Mouse (Mus musculus): Measurements from ENCODE around the gene Wdr89. TPM values are rescaled to one million over a fixed set of nuclear protein-coding genes. Genes with fewer than 3 reads are reported as not detected.

Wdr89 gene
- polyA plus RNA-seq, 1 experiment from 2014 or later, result 3.5 TPM

GRCm38 (mm10) chr12:75663646-75664515 is 5.5 kb downstream of the Wdr89 start:
- Histone ChIP-seq H3K9me3 (ENCODE audit: low read length) (no peaks in the 10 kb centered on the region), H3K4me3 (ENCODE audit: low read depth, low read length) (no peak overlapping the region), H3K4me1 (ENCODE audit: insufficient read depth, low read depth, low read length) (no peaks in the 10 kb centered on the region; the same call in 1 of the 2 replicates), H3K27me3 (replicated peaks; ENCODE audit: insufficient read depth, low read length) (no peaks in the 10 kb centered on the region), H3K9ac (replicated peaks; ENCODE audit: low read depth) (no peak overlapping the region), H3K36me3 (ENCODE audit: insufficient read depth, low read length) (no peaks in the 10 kb centered on the region), H3K27ac (ENCODE audit: low read length) (no peak overlapping the region), H3K4me2 (replicated peaks; ENCODE audit: low read depth, low read length) (no peak overlapping the region)
- no peak for TF ChIP-seq EP300 (IDR thresholded peaks at IDR 0.05)
- no peak for TF ChIP-seq CTCF (IDR thresholded peaks at IDR 0.05)
- DNase-seq (ENCODE audit: low spot score) (no peak), ATAC-seq (no peak)
- 69% methylated on average over 12 of the region's 13 CpGs for WGBS

GRCm38 (mm10) chr12:75662376-75662775 is 7.0 kb downstream of the Wdr89 start:
- no peak overlapping the region for H3K4me2 ChIP-seq (replicated peaks; ENCODE audit: low read depth, low read length)
- no peaks in the 10 kb centered on the region for H3K4me1 ChIP-seq (ENCODE audit: insufficient read depth, low read depth, low read length)
- no peaks in the 10 kb centered on the region for H3K27me3 ChIP-seq (replicated peaks; ENCODE audit: insufficient read depth, low read length)
- H3K4me3 ChIP-seq (ENCODE audit: low read depth, low read length), result no peak overlapping the region
- no peak for TF ChIP-seq EP300 (IDR thresholded peaks at IDR 0.05)
- no peaks in the 10 kb centered on the region for H3K9me3 ChIP-seq (ENCODE audit: low read length)
- ATAC-seq (no peak), DNase-seq (ENCODE audit: low spot score) (no peak)
- H3K9ac ChIP-seq (replicated peaks; ENCODE audit: low read depth), result no peak overlapping the region
- no peaks in the 10 kb centered on the region for H3K36me3 ChIP-seq (ENCODE audit: insufficient read depth, low read length)
- no peak overlapping the region for H3K27ac ChIP-seq (ENCODE audit: low read length)
- WGBS, result 90% methylated on average over 1 of the region's 1 CpGs

GRCm38 (mm10) chr12:75658403-75658802 is 10.9 kb downstream of the Wdr89 start:
- DNase-seq (ENCODE audit: low spot score) (no peak), ATAC-seq (no peak)
- WGBS, result 57% methylated on average over 6 of the region's 6 CpGs
- no peaks in the 10 kb centered on the region for H3K9me3 ChIP-seq (ENCODE audit: low read length)
- H3K27ac ChIP-seq (ENCODE audit: low read length), result no peak overlapping the region
- H3K9ac ChIP-seq (replicated peaks; ENCODE audit: low read depth), result no peak overlapping the region
- no peaks in the 10 kb centered on the region for H3K4me1 ChIP-seq (ENCODE audit: insufficient read depth, low read depth, low read length)
- H3K4me3 ChIP-seq (ENCODE audit: low read depth, low read length), result no peak overlapping the region
- H3K27me3 ChIP-seq (replicated peaks; ENCODE audit: insufficient read depth, low read length), result no peaks in the 10 kb centered on the region
- no peak overlapping the region for H3K4me2 ChIP-seq (replicated peaks; ENCODE audit: low read depth, low read length)
- H3K36me3 ChIP-seq (ENCODE audit: insufficient read depth, low read length), result no peaks in the 10 kb centered on the region
- no peak for TF ChIP-seq CTCF (IDR thresholded peaks at IDR 0.05)
- TF ChIP-seq EP300 (IDR thresholded peaks at IDR 0.05), result no peak

GRCm38 (mm10) chr12:75656580-75656979 is 12.8 kb downstream of the Wdr89 start:
- H3K36me3 ChIP-seq (ENCODE audit: insufficient read depth, low read length), result no peaks in the 10 kb centered on the region
- H3K9ac ChIP-seq (replicated peaks; ENCODE audit: low read depth), result no peak overlapping the region
- H3K9me3 ChIP-seq (ENCODE audit: low read length), result no peaks in the 10 kb centered on the region
- H3K4me1 ChIP-seq (ENCODE audit: insufficient read depth, low read depth, low read length), result no peaks in the 10 kb centered on the region
- no peak; the same call in 1 of the 2 replicates for ATAC-seq
- peak; percentile 54 for DNase-seq (ENCODE audit: low spot score)
- no peak overlapping the region for H3K27ac ChIP-seq (ENCODE audit: low read length)
- TF ChIP-seq CTCF (IDR thresholded peaks at IDR 0.05) (peak; percentile 75), EP300 (IDR thresholded peaks at IDR 0.05) (no peak)
- no peaks in the 10 kb centered on the region for H3K27me3 ChIP-seq (replicated peaks; ENCODE audit: insufficient read depth, low read length)
- 36% methylated on average over 3 of the region's 3 CpGs for WGBS
- H3K4me2 ChIP-seq (replicated peaks; ENCODE audit: low read depth, low read length), result no peak overlapping the region
- H3K4me3 ChIP-seq (ENCODE audit: low read depth, low read length), result no peak overlapping the region

- 68% methylated on average over 3 of the region's 3 CpGs for WGBS
Measured at GRCm38 (mm10) chr12:75654247-75654801, 15.0 kb downstream of the Wdr89 start.

GRCm38 (mm10) chr12:75649706-75650093 is 19.6 kb downstream of the Wdr89 start:
- WGBS, result 64% methylated on average over 2 of the region's 2 CpGs
- ATAC-seq, result no peak
- Histone ChIP-seq H3K27ac (ENCODE audit: low read length) (no peak overlapping the region), H3K9ac (replicated peaks; ENCODE audit: low read depth) (no peak overlapping the region), H3K9me3 (ENCODE audit: low read length) (no peaks in the 10 kb centered on the region), H3K36me3 (ENCODE audit: insufficient read depth, low read length) (no peaks in the 10 kb centered on the region), H3K27me3 (replicated peaks; ENCODE audit: insufficient read depth, low read length) (no peaks in the 10 kb centered on the region), H3K4me3 (ENCODE audit: low read depth, low read length) (no peak overlapping the region), H3K4me1 (ENCODE audit: insufficient read depth, low read depth, low read length) (no peaks in the 10 kb centered on the region), H3K4me2 (replicated peaks; ENCODE audit: low read depth, low read length) (no peak overlapping the region)
- TF ChIP-seq CTCF (IDR thresholded peaks at IDR 0.05) (no peak), EP300 (IDR thresholded peaks at IDR 0.05) (no peak)
- DNase-seq (ENCODE audit: low spot score), result no peak

More at GRCm38 (mm10) chr12:75654247-75654801, 15.0 kb downstream of the Wdr89 start:
- no peaks in the 10 kb centered on the region for H3K4me1 ChIP-seq (ENCODE audit: insufficient read depth, low read depth, low read length)
- H3K27ac ChIP-seq (ENCODE audit: low read length), result no peak overlapping the region
- H3K36me3 ChIP-seq (ENCODE audit: insufficient read depth, low read length), result no peaks in the 10 kb centered on the region
- H3K27me3 ChIP-seq (replicated peaks; ENCODE audit: insufficient read depth, low read length), result no peaks in the 10 kb centered on the region
- no peak overlapping the region for H3K4me2 ChIP-seq (replicated peaks; ENCODE audit: low read depth, low read length)
- H3K9ac ChIP-seq (replicated peaks; ENCODE audit: low read depth), result no peak overlapping the region
- TF ChIP-seq EP300 (IDR thresholded peaks at IDR 0.05) (no peak), CTCF (IDR thresholded peaks at IDR 0.05) (no peak)
- no peaks in the 10 kb centered on the region for H3K9me3 ChIP-seq (ENCODE audit: low read length)
- ATAC-seq (no peak), DNase-seq (ENCODE audit: low spot score) (no peak)
- H3K4me3 ChIP-seq (ENCODE audit: low read depth, low read length), result no peak overlapping the region

Data from lung, postnatal 0 days (tissue).